Mouse (Mus musculus) heart, embryonic 12.5 days (tissue): Measurements from ENCODE around the gene Inpp5f. TPM values are rescaled to one million over a fixed set of nuclear protein-coding genes. Genes with fewer than 3 reads are reported as not detected.
"Not testable (repeated sequence)": the region's sequence is repeated elsewhere in the genome, so short reads cannot be mapped to it uniquely, and the experiment has no call there.

Experiments used
- ATAC-seq: fragments of 200-750 bp; cut with Nextera tagmentation; 2 replicates; pipeline ENCODE4 v1.8.0; 2017; ENCODE audit warnings: moderate TSS enrichment, moderate library complexity; ENCODE audit not compliant: insufficient number of reproducible peaks, low FRiP score
- H3K27ac ChIP-seq: fragments of 300-500 bp; sonication (generic); 2 replicates; pipeline ENCODE4 v1.5.1; 2016; ENCODE audit warnings: mild to moderate bottlenecking, moderate library complexity; ENCODE audit not compliant: poor library complexity, severe bottlenecking
- H3K27me3 ChIP-seq: fragments of 300-500 bp; sonication (generic); replicated peaks from 2 replicates; pipeline ENCODE4 v1.6.1; 2016; ENCODE audit warnings: mild to moderate bottlenecking, moderate library complexity
- H3K36me3 ChIP-seq: fragments of 300-500 bp; sonication (generic); 2 replicates; pipeline ENCODE4 v1.6.1; 2016; ENCODE audit warnings: mild to moderate bottlenecking, moderate library complexity
- H3K4me1 ChIP-seq: fragments of 300-500 bp; sonication (generic); replicated peaks from 2 replicates; pipeline ENCODE4 v1.6.1; 2016; ENCODE audit warnings: mild to moderate bottlenecking
- H3K4me2 ChIP-seq: fragments of 300-500 bp; sonication (generic); 2 replicates; pipeline ENCODE4 v1.6.1; 2016; ENCODE audit warnings: mild to moderate bottlenecking, moderate library complexity
- H3K4me3 ChIP-seq: fragments of 300-500 bp; sonication (generic); 2 replicates; pipeline ENCODE4 v1.5.1; 2016; ENCODE audit warnings: mild to moderate bottlenecking
- H3K9ac ChIP-seq: fragments of 300-500 bp; sonication (generic); 2 replicates; pipeline ENCODE4 v1.6.1; 2016; ENCODE audit warnings: mild to moderate bottlenecking, moderate library complexity
- H3K9me3 ChIP-seq: fragments of 300-500 bp; sonication (generic); replicated peaks from 2 replicates; pipeline ENCODE4 v1.6.1; 2016; ENCODE audit warnings: mild to moderate bottlenecking, moderate library complexity
- WGBS: fragments of 180-500 bp; shearing (Covaris S2); methylation state at CpG from one replicate; pipeline ENCODE4 v1.1.7; 2016; 5-methylcytosine and 5-hydroxymethylcytosine counted together
- polyA plus RNA-seq: library from polyadenylated mRNA; unstranded; fragments of >200 nt; fragmentation: Nextera tagmentation; extraction: Ambion mirVana; gene quantifications from 2 replicates; pipeline ENCODE4 v1.2.1, GENCODE M21; 2016

The Inpp5f gene
- polyA plus RNA-seq, 1 experiment from 2014 or later: 12.1 TPM

DNA sequence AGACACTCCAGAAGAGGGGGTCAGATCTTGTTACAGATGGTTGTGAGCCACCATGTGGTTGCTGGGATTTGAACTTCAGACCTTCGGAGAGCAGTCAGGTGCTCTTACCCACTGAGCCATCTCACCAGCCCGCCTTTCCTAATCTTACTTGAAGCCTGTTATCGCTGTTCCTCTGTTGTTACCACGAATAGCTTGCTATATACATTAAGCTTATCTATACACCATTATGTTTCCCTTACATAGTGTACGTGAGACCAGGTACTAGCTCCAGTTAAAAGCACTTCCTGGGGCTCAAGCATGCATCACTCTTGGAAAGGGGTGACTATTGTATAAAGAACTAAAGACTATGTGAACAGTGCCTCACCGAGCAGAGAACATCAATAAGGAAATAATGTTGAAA lies 88.8 kb downstream of the Inpp5f start:
- not testable (repeated sequence) for H3K9ac ChIP-seq, H3K9me3 ChIP-seq, ATAC-seq, H3K4me1 ChIP-seq, H3K4me3 ChIP-seq, H3K27me3 ChIP-seq, H3K4me2 ChIP-seq, H3K27ac ChIP-seq
- 68% methylated on average over 6 of the region's 6 CpGs for WGBS
- peaks cover 76% of the 10 kb centered on the region for H3K36me3 ChIP-seq

DNA sequence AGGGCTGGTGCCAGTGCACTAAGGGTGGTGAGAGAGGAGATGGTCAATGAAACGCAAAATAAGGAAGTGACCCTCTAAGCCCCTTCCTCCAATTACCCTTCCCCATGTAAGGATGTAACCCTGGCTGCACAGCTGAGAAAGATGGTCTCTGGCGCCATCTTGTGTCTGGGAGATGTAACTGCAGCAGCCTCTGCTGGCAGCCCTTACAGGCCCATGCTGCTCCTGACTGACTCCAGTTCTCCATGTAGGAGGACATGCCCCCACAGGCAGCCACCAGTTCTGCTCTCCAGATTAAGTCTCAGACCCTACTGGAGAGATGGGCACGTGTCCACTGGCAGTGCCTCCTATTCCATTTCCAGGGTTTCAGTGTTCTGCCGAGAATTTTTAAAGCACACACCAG lies 94.6 kb downstream of the Inpp5f start:
- H3K4me2 ChIP-seq: no peak overlapping the region
- no peak overlapping the region for H3K27ac ChIP-seq
- H3K4me3 ChIP-seq: no peak overlapping the region
- 21% methylated on average over 4 of the region's 4 CpGs for WGBS
- peaks cover 97% of the 10 kb centered on the region for H3K36me3 ChIP-seq
- no peaks in the 10 kb centered on the region for H3K9me3 ChIP-seq
- no peak overlapping the region for H3K9ac ChIP-seq
- H3K4me1 ChIP-seq: no peaks in the 10 kb centered on the region
- no peaks in the 10 kb centered on the region for H3K27me3 ChIP-seq
- ATAC-seq: peak; percentile 63; the same call in 1 of the 2 replicates

DNA sequence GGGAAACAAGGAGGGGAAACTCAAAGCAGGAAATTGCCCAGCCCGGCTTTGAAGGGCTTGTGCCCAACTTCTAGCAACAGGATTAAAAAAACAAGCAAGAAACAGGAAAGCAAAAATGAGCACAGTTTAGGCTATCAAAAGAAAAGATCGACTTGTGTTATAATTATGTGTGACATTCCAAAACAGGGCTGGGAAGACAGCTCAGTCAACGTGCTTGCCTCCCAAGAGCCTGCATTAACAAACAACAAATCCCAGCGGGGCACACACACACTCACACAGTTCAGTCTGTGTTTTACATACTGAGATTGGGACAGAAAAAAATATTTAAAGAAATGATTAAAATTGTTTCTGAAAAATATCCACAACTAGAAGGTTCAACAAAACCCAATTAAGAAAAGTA lies 106.9 kb downstream of the Inpp5f start:
- whole genome bisulfite sequencing: 68% methylated on average over 4 of the region's 4 CpGs
- Histone ChIP-seq H3K9ac (no peak overlapping the region), H3K36me3 (peaks cover 82% of the 10 kb centered on the region), H3K4me2 (no peak overlapping the region), H3K4me3 (no peak overlapping the region), H3K9me3 (no peaks in the 10 kb centered on the region), H3K27ac (no peak overlapping the region), H3K27me3 (no peaks in the 10 kb centered on the region), H3K4me1 (peaks cover 5% of the 10 kb centered on the region; the same call in 1 of the 2 replicates)
- ATAC-seq: no peak

DNA sequence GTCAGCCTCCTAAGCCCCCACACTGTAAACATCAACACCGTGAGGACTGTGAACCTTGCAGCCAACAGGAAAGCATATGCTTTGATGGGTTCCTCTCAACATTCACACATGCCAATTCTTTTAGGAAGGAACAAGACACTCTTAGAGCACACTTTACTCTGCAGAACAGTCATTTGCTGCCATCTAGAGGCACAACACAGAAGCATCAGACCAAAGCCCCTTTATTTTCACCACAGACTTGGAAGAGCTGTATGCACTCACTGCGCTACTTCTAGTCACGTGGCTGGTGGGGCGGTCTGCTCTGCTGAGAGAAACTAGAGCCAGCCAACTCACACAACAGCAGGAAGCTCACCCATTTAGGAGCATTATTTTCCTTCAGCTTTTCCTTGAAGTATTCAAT lies 113.6 kb downstream of the Inpp5f start:
- peaks cover 24% of the 10 kb centered on the region for H3K4me1 ChIP-seq
- ATAC-seq: peak; percentile 85
- no peak overlapping the region for H3K27ac ChIP-seq
- no peak overlapping the region for H3K4me3 ChIP-seq
- peaks cover 31% of the 10 kb centered on the region for H3K36me3 ChIP-seq
- 36% methylated on average over 4 of the region's 4 CpGs for WGBS
- no peak overlapping the region for H3K4me2 ChIP-seq
- no peaks in the 10 kb centered on the region for H3K9me3 ChIP-seq
- H3K27me3 ChIP-seq: no peaks in the 10 kb centered on the region
- no peak overlapping the region for H3K9ac ChIP-seq

DNA sequence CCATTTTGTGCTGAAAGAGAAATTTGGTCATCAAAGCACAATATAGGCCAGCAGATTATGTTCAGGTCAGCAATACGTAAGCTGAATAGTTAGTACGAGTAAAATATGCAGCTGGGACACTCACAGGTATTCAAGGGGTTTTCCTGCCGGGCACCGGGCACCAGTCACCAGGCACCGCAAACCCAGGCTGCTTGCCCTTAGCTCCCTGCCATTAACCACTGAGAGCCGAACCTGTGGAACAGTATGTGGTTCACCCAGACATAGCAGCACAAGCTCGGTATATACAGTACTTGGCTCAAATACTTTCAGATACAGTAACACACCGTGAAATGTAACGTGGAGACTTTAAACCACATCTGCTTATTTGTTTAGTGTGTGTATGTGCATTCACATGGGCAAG lies 114.1 kb downstream of the Inpp5f start:
- Histone ChIP-seq H3K27ac (peak overlapping the region; percentile 18; the same call in 1 of the 2 replicates), H3K27me3 (no peaks in the 10 kb centered on the region), H3K4me3 (no peak overlapping the region), H3K9me3 (no peaks in the 10 kb centered on the region), H3K36me3 (peaks cover 28% of the 10 kb centered on the region), H3K4me2 (no peak overlapping the region), H3K9ac (no peak overlapping the region), H3K4me1 (peaks cover 24% of the 10 kb centered on the region)
- 0 out of 2 replicates have a peak, but pooled peaks have one; percentile 9 for ATAC-seq
- WGBS: 84% methylated on average over 9 of the region's 9 CpGs

DNA sequence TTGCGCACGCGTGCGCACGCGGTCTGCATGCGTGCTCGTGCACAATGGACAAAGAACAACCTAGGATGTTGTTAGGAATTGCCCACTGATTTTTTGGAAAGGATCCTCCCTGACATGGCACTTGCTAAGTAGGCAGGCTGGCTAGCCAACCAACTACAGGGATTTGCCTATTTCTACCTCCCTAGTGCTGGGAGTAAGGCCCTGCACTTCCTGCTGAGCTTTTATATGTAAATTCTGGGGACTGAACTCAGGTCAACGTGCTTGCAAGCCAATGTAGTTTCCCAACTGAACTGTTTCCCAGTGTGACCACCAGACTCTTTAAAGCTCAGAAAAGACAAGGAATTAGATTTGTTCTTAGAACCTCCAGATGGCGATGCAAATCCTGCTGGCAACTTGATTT lies 115.9 kb downstream of the Inpp5f start:
- Histone ChIP-seq H3K4me2 (no peak overlapping the region), H3K27ac (no peak overlapping the region), H3K4me1 (peaks cover 32% of the 10 kb centered on the region), H3K9ac (no peak overlapping the region), H3K27me3 (no peaks in the 10 kb centered on the region), H3K36me3 (peaks cover 15% of the 10 kb centered on the region), H3K4me3 (no peak overlapping the region), H3K9me3 (no peaks in the 10 kb centered on the region)
- WGBS: 76% methylated on average over 10 of the region's 10 CpGs
- ATAC-seq: no peak

DNA sequence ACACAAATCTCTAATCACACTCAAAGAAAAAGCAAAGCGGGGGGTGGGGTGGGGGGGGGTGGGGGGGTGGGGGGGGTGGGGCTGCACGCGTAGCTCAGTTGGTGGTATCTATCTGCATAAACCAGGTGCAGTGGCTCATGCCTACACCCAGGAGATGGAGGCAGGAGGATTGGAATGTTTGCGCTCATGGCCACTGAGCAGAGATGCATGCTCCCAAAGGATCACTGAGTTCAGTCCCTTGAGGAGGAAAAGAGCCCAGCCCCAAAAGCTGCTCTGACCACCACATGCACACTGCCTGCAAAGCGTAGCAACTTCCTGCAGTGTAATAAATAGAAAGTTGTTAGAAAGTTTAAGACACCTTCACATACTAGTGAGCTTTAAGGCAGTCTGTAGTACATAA lies 116.6 kb downstream of the Inpp5f start:
- no peak overlapping the region for H3K4me2 ChIP-seq
- no peaks in the 10 kb centered on the region for H3K27me3 ChIP-seq
- 54% methylated on average over 5 of the region's 5 CpGs for WGBS
- H3K9me3 ChIP-seq: no peaks in the 10 kb centered on the region
- ATAC-seq: no peak
- H3K27ac ChIP-seq: no peak overlapping the region
- H3K9ac ChIP-seq: no peak overlapping the region
- no peak overlapping the region for H3K4me3 ChIP-seq
- peaks cover 32% of the 10 kb centered on the region for H3K4me1 ChIP-seq
- peaks cover 12% of the 10 kb centered on the region for H3K36me3 ChIP-seq

DNA sequence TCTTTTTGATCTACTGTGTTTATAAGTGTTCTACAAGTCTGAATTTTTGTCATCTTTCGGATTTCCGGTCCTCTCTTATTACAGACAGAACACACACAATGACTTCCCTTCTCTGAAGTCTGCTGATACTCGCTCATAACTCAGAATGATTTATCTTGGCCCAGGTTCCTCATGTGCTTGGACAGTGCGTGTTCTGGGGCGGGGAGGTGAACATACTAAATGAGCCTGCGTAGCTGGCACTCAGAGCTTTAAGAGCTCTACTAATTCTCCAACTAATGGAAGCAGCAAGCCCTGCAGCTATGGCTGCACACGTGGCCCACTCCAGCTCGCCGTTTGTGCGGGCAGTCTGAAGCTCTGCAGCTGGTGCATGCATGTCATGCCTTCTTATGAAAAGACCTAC lies 117.6 kb downstream of the Inpp5f start:
- Histone ChIP-seq H3K9ac (no peak overlapping the region), H3K4me3 (no peak overlapping the region), H3K4me1 (peaks cover 32% of the 10 kb centered on the region), H3K36me3 (peaks cover 5% of the 10 kb centered on the region; the same call in 1 of the 2 replicates), H3K4me2 (no peak overlapping the region), H3K27ac (no peak overlapping the region), H3K27me3 (no peaks in the 10 kb centered on the region), H3K9me3 (no peaks in the 10 kb centered on the region)
- no peak for ATAC-seq
- 85% methylated on average over 10 of the region's 10 CpGs for WGBS

DNA sequence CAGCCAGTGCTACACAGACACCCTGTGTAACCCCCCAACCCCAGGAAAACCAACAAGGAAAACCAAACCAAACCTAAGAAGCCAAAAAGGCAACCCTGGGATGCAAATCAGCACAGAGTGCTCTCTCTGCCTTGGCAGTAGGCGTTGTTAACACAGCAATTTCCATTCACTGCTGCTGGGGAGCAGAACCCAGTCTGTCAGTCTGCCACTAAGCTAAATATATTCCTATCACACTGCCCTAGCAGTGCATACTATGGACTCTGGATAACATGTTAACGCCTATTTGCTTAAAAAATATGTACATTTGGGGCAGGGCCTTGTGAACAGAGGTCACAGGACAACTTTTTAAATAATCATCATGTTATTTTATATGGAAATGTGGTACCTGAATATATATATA lies 120.5 kb downstream of the Inpp5f start:
- Histone ChIP-seq H3K27ac (no peak overlapping the region), H3K4me1 (peaks cover 23% of the 10 kb centered on the region), H3K36me3 (peaks cover 8% of the 10 kb centered on the region; the same call in 1 of the 2 replicates), H3K9ac (no peak overlapping the region), H3K4me2 (no peak overlapping the region), H3K27me3 (no peaks in the 10 kb centered on the region), H3K9me3 (no peaks in the 10 kb centered on the region), H3K4me3 (no peak overlapping the region)
- WGBS: 36% methylated on average over 2 of the region's 2 CpGs
- no peak for ATAC-seq

DNA sequence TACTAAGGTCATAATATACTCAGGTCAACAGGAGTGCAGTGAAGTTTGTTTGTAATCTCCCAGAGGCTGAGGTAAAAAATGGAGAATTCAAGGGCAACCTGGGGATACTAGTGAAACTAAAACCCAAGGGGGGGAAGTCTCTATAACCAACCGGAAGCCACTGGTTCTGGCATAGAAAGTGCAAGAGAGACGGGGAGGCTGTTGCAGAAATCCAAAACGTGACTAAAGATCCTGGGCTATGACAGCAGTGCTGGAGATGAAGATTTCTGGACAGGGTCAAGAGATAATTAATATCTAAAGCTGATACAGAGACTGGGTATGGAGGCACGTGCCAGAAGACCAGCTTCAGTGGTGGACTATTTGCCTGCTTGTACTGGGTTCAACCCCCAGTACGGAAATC lies 126.9 kb downstream of the Inpp5f start:
- Histone ChIP-seq H3K9ac (no peak overlapping the region), H3K4me1 (peaks cover 27% of the 10 kb centered on the region), H3K4me3 (peak overlapping the region; percentile 87), H3K27me3 (0 out of 2 replicates have a peak, but pooled peaks cover 8% of the 10 kb centered on the region), H3K9me3 (no peaks in the 10 kb centered on the region), H3K4me2 (peak overlapping the region; percentile 92), H3K36me3 (peaks cover 8% of the 10 kb centered on the region; the same call in 1 of the 2 replicates), H3K27ac (no peak overlapping the region)
- no peak for ATAC-seq
- 60% methylated on average over 5 of the region's 5 CpGs for WGBS

DNA sequence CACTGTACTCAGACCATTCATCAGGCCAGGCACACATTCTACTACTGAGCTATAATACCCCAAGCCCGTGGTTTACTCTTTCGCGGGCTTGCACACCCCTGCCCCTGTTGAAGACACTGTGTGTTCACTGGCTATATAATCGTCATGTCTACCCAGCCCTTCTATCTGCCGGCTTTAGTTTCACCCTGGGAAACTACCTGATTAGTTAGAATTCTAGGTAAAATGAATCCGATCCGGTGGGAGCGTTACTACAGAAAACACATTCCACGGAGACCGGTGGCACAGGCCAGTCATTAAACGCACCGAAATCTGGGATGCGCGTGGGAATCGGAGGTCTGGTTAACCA lies 128.0 kb downstream of the Inpp5f start:
- peaks cover 27% of the 10 kb centered on the region for H3K4me1 ChIP-seq

More for the DNA sequence above, 128.0 kb downstream of the Inpp5f start:
- peak overlapping the region; percentile 99 for H3K9ac ChIP-seq
- no peak overlapping the region for H3K27ac ChIP-seq
- H3K36me3 ChIP-seq: peaks cover 8% of the 10 kb centered on the region; the same call in 1 of the 2 replicates
- H3K4me3 ChIP-seq: peak overlapping the region; percentile 87
- H3K9me3 ChIP-seq: no peaks in the 10 kb centered on the region
- 0 out of 2 replicates have a peak, but pooled peaks cover 8% of the 10 kb centered on the region for H3K27me3 ChIP-seq
- ATAC-seq: no peak
- WGBS: 3% methylated on average over 15 of the region's 15 CpGs
- peak overlapping the region; percentile 92 for H3K4me2 ChIP-seq
